Mouse (Mus musculus): ENCODE results near the gene Emp1.

Emp1 gene

GRCm38 (mm10) chr6:135362459-135363159 lies at the start of gene Emp1:
Gene Emp1 (plus strand): TSS chr6:135362545.
- no peak for DNase-seq

GRCm38 (mm10) chr6:135313981-135314380 lies 48.4 kb upstream of the Emp1 start:
- DNase-seq: no peak

GRCm38 (mm10) chr6:135316141-135316540 lies 46.2 kb upstream of the Emp1 start:
- no peak for DNase-seq

GRCm38 (mm10) chr6:135319431-135319933 lies 42.9 kb upstream of the Emp1 start:
- DNase-seq: no peak

GRCm38 (mm10) chr6:135322749-135323148 lies 39.6 kb upstream of the Emp1 start:
- DNase-seq: no peak

- DNase-seq: peak; percentile 43
These were observed 38.9 kb upstream of the Emp1 start for GRCm38 (mm10) chr6:135323311-135323982.

- DNase-seq: no peak
These were observed 38.2 kb upstream of the Emp1 start for GRCm38 (mm10) chr6:135324111-135324510.

GRCm38 (mm10) chr6:135324686-135325300 lies 37.6 kb upstream of the Emp1 start:
- no peak for DNase-seq

- DNase-seq: no peak
These were observed 35.5 kb upstream of the Emp1 start for GRCm38 (mm10) chr6:135326847-135327246.

- DNase-seq: no peak
These were observed 30.4 kb upstream of the Emp1 start for GRCm38 (mm10) chr6:135331916-135332315.

- DNase-seq: no peak
These were observed 29.5 kb upstream of the Emp1 start for GRCm38 (mm10) chr6:135332737-135333281.

- DNase-seq: no peak
These were observed 28.2 kb upstream of the Emp1 start for GRCm38 (mm10) chr6:135333994-135334651.

- DNase-seq: no peak
These were observed 26.0 kb upstream of the Emp1 start for GRCm38 (mm10) chr6:135336376-135336775.

- DNase-seq: no peak
These were observed 21.8 kb upstream of the Emp1 start for GRCm38 (mm10) chr6:135340355-135341075.

- peak; percentile 19 for DNase-seq
These were observed 21.3 kb upstream of the Emp1 start for GRCm38 (mm10) chr6:135341076-135341378.

GRCm38 (mm10) chr6:135351638-135352302 lies 10.6 kb upstream of the Emp1 start:
- no peak for DNase-seq

- DNase-seq: no peak
These were observed 9.8 kb upstream of the Emp1 start for GRCm38 (mm10) chr6:135352537-135352936.

GRCm38 (mm10) chr6:135354953-135355352 lies 7.4 kb upstream of the Emp1 start:
- no peak for DNase-seq

GRCm38 (mm10) chr6:135360331-135360730 lies 2.0 kb upstream of the Emp1 start:
- DNase-seq: no peak

GRCm38 (mm10) chr6:135362098-135362458 lies 267 bp upstream of the Emp1 start:
- no peak for DNase-seq

GRCm38 (mm10) chr6:135363344-135364040 lies 1.1 kb downstream of the Emp1 start:
- DNase-seq: no peak

Data from liver (tissue).